Mouse (Mus musculus): ENCODE measurements at regions not wholly inside any gene's neighbourhood (a gene's known extent, or its start where the extent isn't known, plus 50 kb on each side); places are given as distances from the start of the nearest gene placed in this dataset.

- Histone ChIP-seq H3K4me3 (no peak overlapping the region), H3K27me3 (no peaks in the 10 kb centered on the region), H3K4me2 (no peak overlapping the region), H3K4me1 (replicated peaks) (no peaks in the 10 kb centered on the region), H3K27ac (replicated peaks) (no peak overlapping the region), H3K9ac (no peak overlapping the region), H3K36me3 (no peaks in the 10 kb centered on the region), H3K9me3 (no peaks in the 10 kb centered on the region)
- WGBS: 95% methylated on average over 13 of the region's 13 CpGs
- ATAC-seq (ENCODE audit: low FRiP score, low read depth): no peak
Observed at GRCm38 (mm10) chr1:88572161-88572560, 62.3 kb upstream of the Glrp1 start.

- no peak for ATAC-seq (ENCODE audit: low FRiP score, low read depth)
- Histone ChIP-seq H3K27ac (replicated peaks) (no peak overlapping the region), H3K9ac (no peak overlapping the region), H3K27me3 (no peaks in the 10 kb centered on the region), H3K4me1 (replicated peaks) (no peaks in the 10 kb centered on the region), H3K4me2 (no peak overlapping the region), H3K4me3 (no peak overlapping the region), H3K9me3 (no peaks in the 10 kb centered on the region), H3K36me3 (no peaks in the 10 kb centered on the region)
- 61% methylated on average over 6 of the region's 6 CpGs for WGBS
Observed at GRCm38 (mm10) chr1:88568447-88569053, 58.7 kb upstream of the Glrp1 start.

GRCm38 (mm10) chr1:88567198-88567597 is 57.3 kb upstream of the Glrp1 start:
- no peak for ATAC-seq (ENCODE audit: low FRiP score, low read depth)
- Histone ChIP-seq H3K4me1 (replicated peaks) (no peaks in the 10 kb centered on the region), H3K4me2 (no peak overlapping the region), H3K27ac (replicated peaks) (no peak overlapping the region), H3K9ac (no peak overlapping the region), H3K9me3 (no peaks in the 10 kb centered on the region), H3K4me3 (no peak overlapping the region), H3K27me3 (no peaks in the 10 kb centered on the region), H3K36me3 (no peaks in the 10 kb centered on the region)
- 90% methylated on average over 1 of the region's 1 CpGs for WGBS

GRCm38 (mm10) chr1:88566426-88566825 is 56.6 kb upstream of the Glrp1 start:
- no peak overlapping the region for H3K4me3 ChIP-seq
- no peak overlapping the region for H3K27ac ChIP-seq (replicated peaks)
- H3K4me1 ChIP-seq (replicated peaks): no peaks in the 10 kb centered on the region
- no peaks in the 10 kb centered on the region for H3K36me3 ChIP-seq
- no peak overlapping the region for H3K4me2 ChIP-seq
- H3K27me3 ChIP-seq: no peaks in the 10 kb centered on the region
- no peak overlapping the region for H3K9ac ChIP-seq
- H3K9me3 ChIP-seq: no peaks in the 10 kb centered on the region
- no peak for ATAC-seq (ENCODE audit: low FRiP score, low read depth)

GRCm38 (mm10) chr1:88564825-88565224 is 55.0 kb upstream of the Glrp1 start:
- Histone ChIP-seq H3K27ac (replicated peaks) (no peak overlapping the region), H3K36me3 (no peaks in the 10 kb centered on the region), H3K9ac (no peak overlapping the region), H3K9me3 (no peaks in the 10 kb centered on the region), H3K4me2 (no peak overlapping the region), H3K4me3 (no peak overlapping the region), H3K4me1 (replicated peaks) (0 out of 2 replicates have a peak, but pooled peaks cover 3% of the 10 kb centered on the region), H3K27me3 (no peaks in the 10 kb centered on the region)
- ATAC-seq (ENCODE audit: low FRiP score, low read depth): no peak
- 83% methylated on average over 4 of the region's 4 CpGs for WGBS

GRCm38 (mm10) chr1:88562361-88562760 is 52.5 kb upstream of the Glrp1 start:
- Histone ChIP-seq H3K36me3 (no peaks in the 10 kb centered on the region), H3K9ac (no peak overlapping the region), H3K27ac (replicated peaks) (no peak overlapping the region), H3K9me3 (no peaks in the 10 kb centered on the region), H3K4me2 (no peak overlapping the region), H3K27me3 (no peaks in the 10 kb centered on the region), H3K4me1 (replicated peaks) (0 out of 2 replicates have a peak, but pooled peaks cover 3% of the 10 kb centered on the region), H3K4me3 (no peak overlapping the region)
- peak; percentile 34; the same call in 1 of the 2 replicates for ATAC-seq (ENCODE audit: low FRiP score, low read depth)
- 19% methylated on average over 3 of the region's 3 CpGs for WGBS

GRCm38 (mm10) chr1:88560771-88561170 is 50.9 kb upstream of the Glrp1 start:
- H3K27me3 ChIP-seq: no peaks in the 10 kb centered on the region
- H3K4me1 ChIP-seq (replicated peaks): 0 out of 2 replicates have a peak, but pooled peaks cover 3% of the 10 kb centered on the region
- ATAC-seq (ENCODE audit: low FRiP score, low read depth): no peak
- H3K9ac ChIP-seq: no peak overlapping the region
- no peaks in the 10 kb centered on the region for H3K36me3 ChIP-seq
- H3K4me2 ChIP-seq: no peak overlapping the region
- H3K9me3 ChIP-seq: no peaks in the 10 kb centered on the region
- 53% methylated on average over 8 of the region's 8 CpGs for WGBS
- no peak overlapping the region for H3K4me3 ChIP-seq
- H3K27ac ChIP-seq (replicated peaks): no peak overlapping the region
